Mouse (Mus musculus): Measurements from ENCODE around the gene 4931417E11Rik. TPM values are rescaled to one million over a fixed set of nuclear protein-coding genes. Genes with fewer than 3 reads are reported as not detected.

The 4931417E11Rik gene
- not detected in 2 replicates for polyA plus RNA-seq (2015; fragmentation: Nextera tagmentation; extraction: Ambion mirVana)

GRCm38 (mm10) chr6:73469567-73469966 is at the start of gene 4931417E11Rik:
TSS of gene 4931417E11Rik (minus strand) at chr6:73469667.
- H3K4me1 ChIP-seq: no peaks in the 10 kb centered on the region
- H3K27ac ChIP-seq (replicated peaks): no peak within 1 kb of the TSS
- no peak within 1 kb of the TSS for H3K4me2 ChIP-seq
- no peaks in the 10 kb centered on the region for H3K36me3 ChIP-seq
- no peak within 1 kb of the TSS for H3K4me3 ChIP-seq (replicated peaks)
- H3K9ac ChIP-seq (replicated peaks): no peak within 1 kb of the TSS
- ATAC-seq (ENCODE audit: low FRiP score): no peak
- H3K9me3 ChIP-seq (replicated peaks): no peaks in the 10 kb centered on the region
- WGBS: 56% methylated on average over 8 of the region's 8 CpGs
- H3K27me3 ChIP-seq (replicated peaks): no peaks in the 10 kb centered on the region

GRCm38 (mm10) chr6:73517818-73518396 is 48.4 kb upstream of the 4931417E11Rik start:
- 28% methylated on average over 14 of the region's 14 CpGs for WGBS
- H3K4me2 ChIP-seq: peak overlapping the region; percentile 35
- H3K36me3 ChIP-seq: no peaks in the 10 kb centered on the region
- H3K4me1 ChIP-seq: 0 out of 2 replicates have a peak, but pooled peaks cover 2% of the 10 kb centered on the region
- no peak overlapping the region for H3K27ac ChIP-seq (replicated peaks)
- ATAC-seq (ENCODE audit: low FRiP score): peak; percentile 73; the same call in 1 of the 2 replicates
- no peaks in the 10 kb centered on the region for H3K27me3 ChIP-seq (replicated peaks)
- no peak overlapping the region for H3K4me3 ChIP-seq (replicated peaks)
- H3K9me3 ChIP-seq (replicated peaks): no peaks in the 10 kb centered on the region
- H3K9ac ChIP-seq (replicated peaks): no peak overlapping the region

DNA sequence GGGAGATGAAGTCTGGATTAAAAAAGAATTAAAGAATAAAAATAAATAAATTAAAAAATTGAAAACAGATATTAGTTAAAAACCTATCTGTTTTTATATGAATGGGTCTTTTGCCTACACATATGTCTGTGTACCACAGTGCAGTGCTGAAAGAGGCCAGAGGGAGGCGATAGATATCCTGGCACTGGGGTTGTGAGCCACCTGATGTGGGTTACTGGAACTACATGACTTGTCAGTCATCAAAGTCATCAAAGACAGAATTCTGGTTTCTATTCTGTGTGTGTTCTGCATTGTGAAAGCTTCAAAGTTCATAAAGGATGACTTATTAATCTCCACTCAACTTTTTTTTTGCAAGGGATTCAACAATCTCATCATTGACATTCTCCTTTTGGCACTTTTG is 43.4 kb upstream of the 4931417E11Rik start:
- no peaks in the 10 kb centered on the region for H3K4me1 ChIP-seq
- ATAC-seq (ENCODE audit: low FRiP score): no peak
- WGBS: 43% methylated on average over 1 of the region's 1 CpGs
- H3K27me3 ChIP-seq (replicated peaks): no peaks in the 10 kb centered on the region
- no peak overlapping the region for H3K4me3 ChIP-seq (replicated peaks)
- no peaks in the 10 kb centered on the region for H3K9me3 ChIP-seq (replicated peaks)
- H3K27ac ChIP-seq (replicated peaks): no peak overlapping the region
- no peaks in the 10 kb centered on the region for H3K36me3 ChIP-seq
- no peak overlapping the region for H3K4me2 ChIP-seq
- H3K9ac ChIP-seq (replicated peaks): no peak overlapping the region

GRCm38 (mm10) chr6:73499631-73500030 is 30.2 kb upstream of the 4931417E11Rik start:
- Histone ChIP-seq H3K27ac (replicated peaks) (no peak overlapping the region), H3K4me2 (no peak overlapping the region), H3K27me3 (replicated peaks) (no peaks in the 10 kb centered on the region), H3K4me3 (replicated peaks) (no peak overlapping the region), H3K9ac (replicated peaks) (no peak overlapping the region), H3K9me3 (replicated peaks) (no peaks in the 10 kb centered on the region), H3K36me3 (no peaks in the 10 kb centered on the region), H3K4me1 (no peaks in the 10 kb centered on the region)
- 94% methylated on average over 7 of the region's 7 CpGs for WGBS
- ATAC-seq (ENCODE audit: low FRiP score): no peak

DNA sequence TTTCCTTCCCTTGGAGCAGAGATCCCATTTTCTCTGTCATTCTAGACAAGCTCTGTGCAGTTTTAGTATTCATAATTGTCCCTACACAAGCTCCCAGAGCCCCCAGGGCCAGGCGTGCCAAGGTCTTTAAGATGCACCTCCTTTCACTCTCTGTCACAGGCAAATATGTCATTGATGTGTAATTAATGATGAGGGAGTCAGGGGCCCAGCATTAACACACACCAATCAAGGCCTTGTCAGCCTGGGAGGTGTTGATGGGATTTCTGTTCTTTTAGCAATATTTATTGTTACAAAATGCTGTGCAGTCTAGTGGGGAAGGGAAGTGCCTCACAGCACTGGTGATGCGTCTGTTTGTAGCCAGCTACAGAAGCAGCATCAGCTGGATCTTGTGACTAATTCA is 27.9 kb upstream of the 4931417E11Rik start:
- Histone ChIP-seq H3K9me3 (replicated peaks) (no peaks in the 10 kb centered on the region), H3K36me3 (no peaks in the 10 kb centered on the region), H3K4me2 (no peak overlapping the region), H3K4me1 (no peaks in the 10 kb centered on the region), H3K27me3 (replicated peaks) (no peaks in the 10 kb centered on the region), H3K4me3 (replicated peaks) (no peak overlapping the region), H3K9ac (replicated peaks) (no peak overlapping the region), H3K27ac (replicated peaks) (no peak overlapping the region)
- WGBS: 31% methylated on average over 2 of the region's 2 CpGs
- no peak for ATAC-seq (ENCODE audit: low FRiP score)

- Histone ChIP-seq H3K4me1 (no peaks in the 10 kb centered on the region), H3K27me3 (replicated peaks) (no peaks in the 10 kb centered on the region), H3K9me3 (replicated peaks) (no peaks in the 10 kb centered on the region), H3K9ac (replicated peaks) (no peak overlapping the region), H3K36me3 (no peaks in the 10 kb centered on the region), H3K27ac (replicated peaks) (no peak overlapping the region), H3K4me3 (replicated peaks) (no peak overlapping the region), H3K4me2 (no peak overlapping the region)
- no peak for ATAC-seq (ENCODE audit: low FRiP score)
- 96% methylated on average over 1 of the region's 1 CpGs for WGBS
Measured at GRCm38 (mm10) chr6:73490524-73490923, 21.1 kb upstream of the 4931417E11Rik start.

- Histone ChIP-seq H3K9ac (replicated peaks) (no peak overlapping the region), H3K4me2 (no peak overlapping the region), H3K27me3 (replicated peaks) (no peaks in the 10 kb centered on the region), H3K9me3 (replicated peaks) (no peaks in the 10 kb centered on the region), H3K4me1 (no peaks in the 10 kb centered on the region), H3K36me3 (no peaks in the 10 kb centered on the region), H3K4me3 (replicated peaks) (no peak overlapping the region), H3K27ac (replicated peaks) (no peak overlapping the region)
- no peak for ATAC-seq (ENCODE audit: low FRiP score)
- WGBS: 87% methylated on average over 3 of the region's 3 CpGs
Measured at GRCm38 (mm10) chr6:73485616-73486015, 16.1 kb upstream of the 4931417E11Rik start.

DNA sequence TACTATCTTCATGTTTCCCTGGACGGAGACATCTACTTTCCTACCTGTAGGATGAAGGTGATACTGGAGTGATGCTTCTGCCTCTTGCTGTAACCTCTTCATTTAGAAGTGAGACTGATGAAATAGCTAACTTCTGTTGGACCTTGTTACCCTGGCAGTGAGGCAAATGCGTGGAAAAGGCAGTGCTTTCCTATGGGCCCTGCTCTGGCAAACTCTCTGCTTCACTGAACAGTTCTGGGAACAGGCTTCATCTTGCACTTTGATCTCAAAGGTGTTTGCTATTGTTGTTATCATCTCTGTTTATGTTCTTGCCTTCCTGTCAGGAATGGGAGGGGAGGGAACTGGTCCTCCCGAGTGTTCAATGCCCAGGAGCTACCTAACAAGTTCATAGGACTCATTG is 3.4 kb downstream of the 4931417E11Rik start:
- H3K4me2 ChIP-seq: no peak overlapping the region
- no peak overlapping the region for H3K4me3 ChIP-seq (replicated peaks)
- H3K27ac ChIP-seq (replicated peaks): no peak overlapping the region
- H3K4me1 ChIP-seq: no peaks in the 10 kb centered on the region
- no peaks in the 10 kb centered on the region for H3K36me3 ChIP-seq
- no peaks in the 10 kb centered on the region for H3K9me3 ChIP-seq (replicated peaks)
- no peaks in the 10 kb centered on the region for H3K27me3 ChIP-seq (replicated peaks)
- 82% methylated on average over 3 of the region's 3 CpGs for WGBS
- ATAC-seq (ENCODE audit: low FRiP score): no peak
- H3K9ac ChIP-seq (replicated peaks): no peak overlapping the region

DNA sequence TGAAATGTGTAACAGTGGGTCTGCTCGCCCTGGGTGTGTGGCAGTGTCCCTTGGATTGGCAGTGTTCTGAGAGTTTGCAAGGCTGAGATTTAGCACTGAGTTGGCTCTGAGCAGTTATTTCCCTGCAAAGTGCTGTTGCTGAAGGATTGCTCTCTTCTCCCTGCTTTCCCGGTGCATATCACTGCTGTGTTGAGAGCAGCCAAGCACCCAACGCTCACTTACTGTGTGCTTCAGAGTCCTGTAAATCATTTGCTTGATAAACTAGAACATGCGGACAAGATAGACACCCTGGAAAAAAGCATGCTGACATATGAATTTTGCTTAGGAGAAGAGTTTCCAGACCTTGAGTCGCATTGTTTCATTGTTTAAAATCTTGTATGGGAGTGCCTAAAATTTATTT is 6.9 kb downstream of the 4931417E11Rik start:
- no peak for ATAC-seq (ENCODE audit: low FRiP score)
- Histone ChIP-seq H3K9ac (replicated peaks) (no peak overlapping the region), H3K4me1 (no peaks in the 10 kb centered on the region), H3K9me3 (replicated peaks) (no peaks in the 10 kb centered on the region), H3K27me3 (replicated peaks) (no peaks in the 10 kb centered on the region), H3K4me2 (no peak overlapping the region), H3K36me3 (no peaks in the 10 kb centered on the region), H3K4me3 (replicated peaks) (no peak overlapping the region), H3K27ac (replicated peaks) (no peak overlapping the region)
- WGBS: 72% methylated on average over 5 of the region's 5 CpGs

- 47% methylated on average over 3 of the region's 3 CpGs for WGBS
- no peaks in the 10 kb centered on the region for H3K27me3 ChIP-seq (replicated peaks)
Measured at GRCm38 (mm10) chr6:73433912-73434311, 35.6 kb downstream of the 4931417E11Rik start.

GRCm38 (mm10) chr6:73428618-73429336 is 40.7 kb downstream of the 4931417E11Rik start:
- Histone ChIP-seq H3K4me1 (peaks cover 14% of the 10 kb centered on the region), H3K9me3 (replicated peaks) (no peaks in the 10 kb centered on the region), H3K9ac (replicated peaks) (0 out of 2 replicates have a peak overlapping the region, but pooled peaks have one; percentile 3), H3K27ac (replicated peaks) (no peak overlapping the region; the same call in 1 of the 2 replicates), H3K4me3 (replicated peaks) (no peak overlapping the region), H3K27me3 (replicated peaks) (no peaks in the 10 kb centered on the region), H3K36me3 (no peaks in the 10 kb centered on the region), H3K4me2 (peak overlapping the region; percentile 36)
- WGBS: 26% methylated on average over 14 of the region's 14 CpGs
- peak; percentile 41; the same call in 1 of the 2 replicates for ATAC-seq (ENCODE audit: low FRiP score)

More at GRCm38 (mm10) chr6:73433912-73434311, 35.6 kb downstream of the 4931417E11Rik start:
- Histone ChIP-seq H3K9ac (replicated peaks) (no peak overlapping the region), H3K4me2 (no peak overlapping the region), H3K4me1 (peaks cover 4% of the 10 kb centered on the region), H3K9me3 (replicated peaks) (no peaks in the 10 kb centered on the region), H3K36me3 (no peaks in the 10 kb centered on the region), H3K4me3 (replicated peaks) (no peak overlapping the region), H3K27ac (replicated peaks) (no peak overlapping the region)
- ATAC-seq (ENCODE audit: low FRiP score): no peak

DNA sequence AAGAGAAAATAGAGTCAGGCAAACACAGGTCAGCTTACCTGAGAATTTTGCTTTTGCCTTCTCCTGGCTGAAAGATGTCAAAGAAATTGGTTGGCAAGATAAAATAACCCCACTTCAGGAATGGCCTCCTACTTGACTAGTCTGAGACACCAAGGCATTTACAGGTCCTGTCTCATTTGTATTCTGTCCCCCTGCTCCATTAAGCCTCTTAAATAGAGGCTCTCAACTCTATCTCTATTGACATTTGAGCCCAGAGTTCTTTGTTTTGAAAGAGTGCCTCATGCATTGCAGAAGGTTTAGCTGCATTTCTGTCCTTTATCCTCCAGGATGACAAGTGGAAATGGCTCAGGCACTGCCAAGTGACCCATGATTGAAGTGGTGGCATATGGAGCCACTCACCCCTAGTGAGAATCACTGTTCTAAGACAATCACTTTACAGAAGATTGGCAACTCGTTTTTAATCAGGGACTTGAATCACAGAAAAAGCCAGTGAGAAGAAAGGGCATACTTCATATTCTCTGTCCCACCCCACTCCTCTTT is 42.1 kb downstream of the 4931417E11Rik start:
- Histone ChIP-seq H3K9me3 (replicated peaks) (no peaks in the 10 kb centered on the region), H3K9ac (replicated peaks) (no peak overlapping the region), H3K27me3 (replicated peaks) (no peaks in the 10 kb centered on the region), H3K4me1 (peaks cover 14% of the 10 kb centered on the region), H3K4me3 (replicated peaks) (no peak overlapping the region), H3K36me3 (no peaks in the 10 kb centered on the region), H3K4me2 (no peak overlapping the region), H3K27ac (replicated peaks) (no peak overlapping the region)
- WGBS: 6% methylated on average over 1 of the region's 1 CpGs
- no peak for ATAC-seq (ENCODE audit: low FRiP score)
